Comparison of ENCODE assay signal across 7 mouse cellular contexts in genomic region chr10:128194024-128194550, GRCm38 (mm10). TPM values are rescaled to one million over a fixed set of nuclear protein-coding genes. Genes with fewer than 3 reads are reported as not detected.
DNase-seq lines count a peak whose midpoint lies in the region; ATAC-seq lines count a peak whose summit lies in the region.

Gls2 (plus strand) TSS chr10:128194457.

- peak; percentile 98 for ATAC-seq in intestine, embryonic 15.5 days

- peak within 1 kb of the TSS; percentile 100 for H3K4me2 ChIP-seq in intestine, embryonic 15.5 days (replicated peaks)

- peaks cover 8% of the 10 kb centered on the region; the same call in 1 of the 2 replicates for H3K4me1 ChIP-seq in intestine, embryonic 15.5 days (replicated peaks)
- peaks cover 18% of the 10 kb centered on the region for H3K4me1 ChIP-seq in midbrain, embryonic 10.5 days

- intact Hi-C loops in gastrocnemius, postnatal 36 days (cut with DNase I): no loop called here
- intact Hi-C loops in left cerebral cortex, postnatal 25 days (cut with DNase I): no loop called here

- peak within 1 kb of the TSS; percentile 79 for H3K4me3 ChIP-seq in intestine, embryonic 15.5 days (replicated peaks)
- peak within 1 kb of the TSS; percentile 85 for H3K4me3 ChIP-seq in midbrain, embryonic 10.5 days

- H3K36me3 ChIP-seq in intestine, embryonic 15.5 days: no peaks in the 10 kb centered on the region
- H3K36me3 ChIP-seq in midbrain, embryonic 10.5 days: no peaks in the 10 kb centered on the region

- peaks cover 14% of the 10 kb centered on the region for H3K27me3 ChIP-seq in intestine, embryonic 15.5 days (replicated peaks)
- H3K27me3 ChIP-seq in midbrain, embryonic 10.5 days (ENCODE audit: low read depth, poor library complexity, severe bottlenecking): peaks cover 38% of the 10 kb centered on the region

- peak; percentile 95 to 96 for DNase-seq in adrenal gland, adult 18-20 months (ENCODE audit: low spot score in 2 of 2)
- peak; percentile 97 for DNase-seq in embryo, embryonic 11 days
- DNase-seq in gastrocnemius, postnatal 36 days: peak; percentile 95 to 96
- DNase-seq in left cerebral cortex, postnatal 25 days (ENCODE audit: low spot score in 2 of 2): peak; percentile 96 to 99
- DNase-seq in midbrain, embryonic 10.5 days (ENCODE audit: low spot score): peak; percentile 99
- DNase-seq in right cerebral cortex, postnatal 4 days: peak; percentile 97

- H3K9ac ChIP-seq in intestine, embryonic 15.5 days: peak within 1 kb of the TSS; percentile 66

- under 1% methylated on average over 46 of the region's 46 CpGs for WGBS in intestine, embryonic 15.5 days
- under 1% methylated on average over 46 of the region's 46 CpGs for WGBS in midbrain, embryonic 10.5 days

- peak within 1 kb of the TSS; percentile 57; the same call in 1 of the 2 replicates for H3K27ac ChIP-seq in intestine, embryonic 15.5 days
- H3K27ac ChIP-seq in midbrain, embryonic 10.5 days (replicated peaks): peak within 1 kb of the TSS; percentile 83

- no peaks in the 10 kb centered on the region for H3K9me3 ChIP-seq in intestine, embryonic 15.5 days
- H3K9me3 ChIP-seq in midbrain, embryonic 10.5 days (replicated peaks): no peaks in the 10 kb centered on the region

RNA-seq across cellular contexts. Expression of gene Gls2, which starts in this region (rescaled TPM):
- 1 to 10 TPM; 2.9 TPM for total RNA-seq in adrenal gland, adult 18-20 months (2021)
- total RNA-seq in gastrocnemius, postnatal 36 days (2021): under 1 TPM; 0.35 to 0.59 TPM
- 1.8 and 3.3 TPM in 2 replicates for polyA plus RNA-seq in intestine, embryonic 15.5 days (2015; fragmentation: Nextera tagmentation; extraction: Ambion mirVana)
- total RNA-seq in left cerebral cortex, postnatal 25 days (2021): 10 to 100 TPM; 29.4 to 32.9 TPM
- 0.96 and 1.5 TPM in 2 replicates for polyA plus RNA-seq in midbrain, embryonic 10.5 days (2016; fragmentation: Nextera tagmentation; extraction: Ambion mirVana)

Comparison
In these comparisons a context has a peak if more than half of its experiments do, and no peak if none do; other contexts are left out.
1. Peak in every context shown above with its lines: DNase-seq, ATAC-seq, H3K4me3 ChIP-seq and H3K27ac ChIP-seq.
2. RNA of gene Gls2 (total RNA-seq): 29.4 to 32.9 TPM in left cerebral cortex, postnatal 25 days; 2.9 TPM in adrenal gland, adult 18-20 months and 0.35 to 0.59 TPM in gastrocnemius, postnatal 36 days; every median in the first group is over 4 times any median in the second.
3. Peak in DNase-seq in gastrocnemius, postnatal 36 days; RNA of the gene not detected or under 1 TPM.